Mouse (Mus musculus) right cerebral cortex, postnatal 14 days (tissue): ENCODE data around the gene Rap1gap2.

Source experiments
- DNase-seq: peaks from one replicate; pipeline ENCODE4 v3.0.0; 2022

Gene Rap1gap2

GRCm38 (mm10) chr11:74536140-74536842 lies 74.4 kb downstream of the Rap1gap2 start:
- no peak for DNase-seq

GRCm38 (mm10) chr11:74534380-74534779 lies 76.3 kb downstream of the Rap1gap2 start:
- no peak for DNase-seq

- DNase-seq: no peak
These were observed 77.7 kb downstream of the Rap1gap2 start for GRCm38 (mm10) chr11:74533050-74533449.

- no peak for DNase-seq
These were observed 78.3 kb downstream of the Rap1gap2 start for GRCm38 (mm10) chr11:74532401-74532800.

- DNase-seq: no peak
These were observed 79.0 kb downstream of the Rap1gap2 start for GRCm38 (mm10) chr11:74531725-74532124.

- peak; percentile 61 for DNase-seq
These were observed 80.9 kb downstream of the Rap1gap2 start for GRCm38 (mm10) chr11:74529803-74530202.

- DNase-seq: no peak
These were observed 83.2 kb downstream of the Rap1gap2 start for GRCm38 (mm10) chr11:74527555-74527954.

- DNase-seq: peak; percentile 51
These were observed 84.2 kb downstream of the Rap1gap2 start for GRCm38 (mm10) chr11:74526180-74527158.

- DNase-seq: no peak
These were observed 85.1 kb downstream of the Rap1gap2 start for GRCm38 (mm10) chr11:74525605-74526004.

GRCm38 (mm10) chr11:74525205-74525604 lies 85.5 kb downstream of the Rap1gap2 start:
- DNase-seq: no peak

GRCm38 (mm10) chr11:74524050-74524965 lies 86.4 kb downstream of the Rap1gap2 start:
- no peak for DNase-seq

- DNase-seq: no peak
These were observed 87.3 kb downstream of the Rap1gap2 start for GRCm38 (mm10) chr11:74523210-74523951.

GRCm38 (mm10) chr11:74522487-74523209 lies 88.1 kb downstream of the Rap1gap2 start:
- DNase-seq: peak; percentile 50

GRCm38 (mm10) chr11:74521981-74522486 lies 88.7 kb downstream of the Rap1gap2 start:
- peak; percentile 23 for DNase-seq

GRCm38 (mm10) chr11:74520201-74520600 lies 90.5 kb downstream of the Rap1gap2 start:
- no peak for DNase-seq

GRCm38 (mm10) chr11:74516112-74516511 lies 94.6 kb downstream of the Rap1gap2 start:
- no peak for DNase-seq

GRCm38 (mm10) chr11:74515046-74515445 lies 95.7 kb downstream of the Rap1gap2 start:
- DNase-seq: no peak

GRCm38 (mm10) chr11:74512595-74512994 lies 98.1 kb downstream of the Rap1gap2 start:
- no peak for DNase-seq

- DNase-seq: no peak
These were observed 104.4 kb downstream of the Rap1gap2 start for GRCm38 (mm10) chr11:74506275-74506674.

GRCm38 (mm10) chr11:74502485-74502884 lies 108.2 kb downstream of the Rap1gap2 start:
- no peak for DNase-seq

GRCm38 (mm10) chr11:74501989-74502388 lies 108.7 kb downstream of the Rap1gap2 start:
- DNase-seq: no peak
